Mouse (Mus musculus): Measurements from ENCODE around the gene Stk32b.

DNA sequence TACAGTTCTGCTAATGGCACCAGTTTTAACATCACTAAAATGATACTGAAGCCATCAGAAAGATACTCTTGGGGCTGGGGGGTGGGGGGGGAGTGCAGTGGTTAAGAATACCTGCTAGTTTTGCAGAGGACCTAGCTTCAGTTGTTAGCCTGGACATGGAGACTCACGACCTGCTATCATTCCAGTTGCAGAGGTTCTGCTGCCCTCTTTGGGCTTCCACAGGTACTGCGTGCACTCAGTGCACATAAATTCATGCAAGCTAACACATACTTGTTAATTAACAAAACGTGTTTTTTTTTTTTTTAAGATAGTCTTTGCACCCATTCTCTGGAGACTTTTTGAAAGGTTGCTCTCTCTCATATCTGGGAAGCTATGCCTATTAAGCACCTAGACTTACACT, 8.8 kb downstream of the Stk32b start:
- no peak for TF ChIP-seq CTCF (IDR thresholded peaks at IDR 0.05; ENCODE audit: control insufficient read depth, insufficient read depth, low read length)
- no peak for TF ChIP-seq POLR2A (IDR thresholded peaks at IDR 0.05; ENCODE audit: borderline replicate concordance, control insufficient read depth, low read depth, low read length)

Data from bone marrow, adult 2 months (tissue).